In the genomic region with DNA sequence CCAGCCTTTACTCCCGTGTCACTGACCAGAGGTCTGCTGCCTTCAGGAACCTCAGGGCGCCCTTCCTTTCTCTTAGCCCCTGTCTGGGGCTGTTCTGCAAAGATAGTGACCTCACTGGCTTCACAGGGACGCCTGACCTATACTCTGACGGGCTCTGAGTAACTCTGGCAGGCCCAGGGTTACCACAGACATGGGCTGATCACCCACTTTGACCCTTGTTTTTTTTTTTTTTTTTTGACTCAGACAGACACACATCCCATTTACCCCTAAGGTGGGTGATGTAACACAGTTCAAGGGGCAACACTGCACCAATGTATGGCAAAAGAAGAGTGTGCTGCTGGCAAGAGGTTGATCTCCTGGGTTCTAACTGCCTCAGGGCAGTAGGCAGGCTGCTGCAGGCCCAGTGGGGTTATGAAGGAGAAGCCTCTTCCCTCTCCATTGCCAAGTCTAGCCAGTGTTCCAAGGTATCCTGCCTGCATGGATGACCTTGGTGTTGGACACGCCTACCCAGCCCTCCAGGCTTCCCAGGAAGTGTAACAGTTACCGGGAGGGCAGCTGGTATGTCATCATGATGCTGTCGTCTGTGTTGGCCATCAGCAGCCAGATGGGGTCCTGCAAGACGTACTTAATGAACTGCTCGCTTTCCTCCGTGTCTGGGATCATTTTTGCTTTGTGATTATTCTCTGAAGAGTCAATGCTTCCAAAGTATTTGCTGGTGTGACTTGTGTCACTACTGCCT, we compare ENCODE assay signal across 20 mouse cellular contexts. TPM values are rescaled to one million over a fixed set of nuclear protein-coding genes. Genes with fewer than 3 reads are reported as not detected.
DNase-seq lines count a peak whose midpoint lies in the region; ATAC-seq lines count a peak whose summit lies in the region.
"Had no signal": no experiment of that assay in that cellular context is flagged by ENCODE, and none has a peak within 500 bp of the region (broad histone marks: within the 10 kb centered on the region; RNA-seq: fewer than 3 reads in every experiment).

No protein-coding gene starts in this region.

- H3K36me3 ChIP-seq in intestine, embryonic 16.5 days (ENCODE audit: control insufficient read depth, insufficient read depth, low read length) = peaks cover 13% of the 10 kb centered on the region
- peaks cover 11% of the 10 kb centered on the region; the same call in 1 of the 2 replicates for H3K36me3 ChIP-seq in intestine, embryonic 15.5 days
- peaks cover 3% of the 10 kb centered on the region; the same call in 1 of the 2 replicates for H3K36me3 ChIP-seq in liver, embryonic 16.5 days (ENCODE audit: control insufficient read depth, insufficient read depth)
- 0 out of 2 replicates have a peak, but pooled peaks cover 4% of the 10 kb centered on the region for H3K36me3 ChIP-seq in forebrain, embryonic 12.5 days (replicated peaks)
- H3K36me3 ChIP-seq: forebrain, embryonic 10.5 days had no signal

- peaks cover 1% of the 10 kb centered on the region; the same call in 1 of the 2 replicates for H3K4me1 ChIP-seq in intestine, embryonic 16.5 days (ENCODE audit: control insufficient read depth, insufficient read depth, low read length)
- H3K4me1 ChIP-seq in intestine, embryonic 15.5 days (replicated peaks) = peaks cover 4% of the 10 kb centered on the region
- no peaks in the 10 kb centered on the region; the same call in 1 of the 2 replicates for H3K4me1 ChIP-seq in liver, embryonic 16.5 days (ENCODE audit: control insufficient read depth, low read depth, low read length)
- peaks cover 18% of the 10 kb centered on the region for H3K4me1 ChIP-seq in forebrain, embryonic 12.5 days

- no peak overlapping the region for H3K27ac ChIP-seq in intestine, embryonic 16.5 days (ENCODE audit: low read length)
- no peak overlapping the region for H3K27ac ChIP-seq in intestine, embryonic 15.5 days
- H3K27ac ChIP-seq in liver, embryonic 16.5 days (ENCODE audit: low read length) = peak overlapping the region; percentile 38; the same call in 1 of the 2 replicates
- no peak overlapping the region for H3K27ac ChIP-seq in forebrain, embryonic 12.5 days
- H3K27ac ChIP-seq: forebrain, embryonic 10.5 days; hindbrain, embryonic 13.5 days; limb, embryonic 13.5 days; midbrain, embryonic 13.5 days; neural tube, embryonic 13.5 days had no signal

- WGBS in intestine, embryonic 16.5 days = 70% methylated on average over 10 of the region's 10 CpGs
- WGBS in intestine, embryonic 15.5 days = 72% methylated on average over 10 of the region's 10 CpGs
- 48% methylated on average over 10 of the region's 10 CpGs for WGBS in liver, embryonic 16.5 days (ENCODE audit: insufficient replicate concordance)
- 68% methylated on average over 10 of the region's 10 CpGs for WGBS in forebrain, embryonic 12.5 days

- no peaks in the 10 kb centered on the region for H3K9me3 ChIP-seq in intestine, embryonic 16.5 days (ENCODE audit: control insufficient read depth, low read length)
- no peaks in the 10 kb centered on the region for H3K9me3 ChIP-seq in intestine, embryonic 15.5 days
- H3K9me3 ChIP-seq in liver, embryonic 16.5 days (replicated peaks; ENCODE audit: control insufficient read depth, low read length) = no peaks in the 10 kb centered on the region
- no peaks in the 10 kb centered on the region for H3K9me3 ChIP-seq in forebrain, embryonic 12.5 days
- H3K9me3 ChIP-seq: forebrain, embryonic 10.5 days; hindbrain, embryonic 13.5 days; limb, embryonic 13.5 days; midbrain, embryonic 13.5 days; neural tube, embryonic 13.5 days had no signal

- peak; percentile 47; the same call in 1 of the 2 replicates for ATAC-seq in intestine, embryonic 16.5 days
- ATAC-seq in intestine, embryonic 15.5 days = no peak
- peak; percentile 59 for ATAC-seq in liver, embryonic 16.5 days (ENCODE audit: low read depth)
- no peak for ATAC-seq in forebrain, embryonic 12.5 days (ENCODE audit: low FRiP score)
- no peak for ATAC-seq in frontal cortex, adult (ENCODE audit: low TSS enrichment)
- ATAC-seq: midbrain, embryonic 13.5 days had no signal

- peak; percentile 25 for DNase-seq in MN1 (ENCODE audit: low spot score)
- DNase-seq in adrenal gland, adult 8-10 months = peak; percentile 81
- DNase-seq: B cell, adult 2 months; cerebellum, adult 8-10 months; gastrocnemius, postnatal 25 days; kidney, adult 11 months; kidney, postnatal 10 days; layer of hippocampus, postnatal 36 days; thymus, adult 2 months had no signal

- H3K27me3 ChIP-seq in intestine, embryonic 16.5 days (replicated peaks; ENCODE audit: control insufficient read depth, insufficient read depth, low read length) = no peaks in the 10 kb centered on the region
- no peaks in the 10 kb centered on the region for H3K27me3 ChIP-seq in intestine, embryonic 15.5 days (replicated peaks)
- H3K27me3 ChIP-seq in liver, embryonic 16.5 days (ENCODE audit: control insufficient read depth, insufficient read depth, low read depth, low read length) = no peaks in the 10 kb centered on the region
- no peaks in the 10 kb centered on the region for H3K27me3 ChIP-seq in forebrain, embryonic 12.5 days
- H3K27me3 ChIP-seq: hindbrain, embryonic 13.5 days; limb, embryonic 13.5 days; midbrain, embryonic 13.5 days; neural tube, embryonic 13.5 days had no signal

- no peak overlapping the region for H3K9ac ChIP-seq in intestine, embryonic 16.5 days (ENCODE audit: low read depth, low read length)
- H3K9ac ChIP-seq in intestine, embryonic 15.5 days = no peak overlapping the region
- peak overlapping the region; percentile 7; the same call in 1 of the 2 replicates for H3K9ac ChIP-seq in liver, embryonic 16.5 days (ENCODE audit: low read depth, low read length)
- no peak overlapping the region for H3K9ac ChIP-seq in forebrain, embryonic 12.5 days
- H3K9ac ChIP-seq: limb, embryonic 13.5 days; midbrain, embryonic 13.5 days; neural tube, embryonic 13.5 days had no signal

- no peak overlapping the region for H3K4me3 ChIP-seq in intestine, embryonic 16.5 days (ENCODE audit: low read length)
- no peak overlapping the region for H3K4me3 ChIP-seq in intestine, embryonic 15.5 days (replicated peaks)
- no peak overlapping the region for H3K4me3 ChIP-seq in liver, embryonic 16.5 days (ENCODE audit: low read depth, low read length)
- H3K4me3 ChIP-seq in forebrain, embryonic 12.5 days (replicated peaks) = no peak overlapping the region
- H3K4me3 ChIP-seq: forebrain, embryonic 10.5 days; hindbrain, embryonic 13.5 days; limb, embryonic 13.5 days; midbrain, embryonic 13.5 days; neural tube, embryonic 13.5 days had no signal

- no peak overlapping the region for H3K4me2 ChIP-seq in intestine, embryonic 16.5 days (ENCODE audit: low read depth, low read length)
- H3K4me2 ChIP-seq in intestine, embryonic 15.5 days (replicated peaks) = no peak overlapping the region
- no peak overlapping the region for H3K4me2 ChIP-seq in liver, embryonic 16.5 days (ENCODE audit: low read depth, low read length)
- no peak overlapping the region for H3K4me2 ChIP-seq in forebrain, embryonic 12.5 days
- H3K4me2 ChIP-seq: hindbrain, embryonic 13.5 days; limb, embryonic 13.5 days; midbrain, embryonic 13.5 days; neural tube, embryonic 13.5 days had no signal

RNA-seq across cellular contexts. Expression of a gene that starts 6.2 kb away (rescaled TPM):
- 98.7 and 105 TPM in 2 replicates for polyA plus RNA-seq in intestine, embryonic 16.5 days (2015; fragmentation: Nextera tagmentation; extraction: Ambion mirVana)
- polyA plus RNA-seq in intestine, embryonic 15.5 days (2015; fragmentation: Nextera tagmentation; extraction: Ambion mirVana) = 94.0 and 103 TPM in 2 replicates
- total RNA-seq in adrenal gland, adult 8-10 months (2022) = 100 to 1,000 TPM; 178 to 376 (median 294) TPM
- polyA plus RNA-seq in liver, embryonic 16.5 days (2015; fragmentation: Nextera tagmentation; extraction: Ambion mirVana) = 18.6 and 19.7 TPM in 2 replicates
- polyA plus RNA-seq in forebrain, embryonic 12.5 days (2016; fragmentation: Nextera tagmentation; extraction: Ambion mirVana) = 295 and 297 TPM in 2 replicates

RNA-seq across cellular contexts. Expression of a gene that starts 21.4 kb away (rescaled TPM):
- 102 and 112 TPM in 2 replicates for polyA plus RNA-seq in intestine, embryonic 16.5 days (2015; fragmentation: Nextera tagmentation; extraction: Ambion mirVana)
- polyA plus RNA-seq in intestine, embryonic 15.5 days (2015; fragmentation: Nextera tagmentation; extraction: Ambion mirVana) = 119 and 128 TPM in 2 replicates
- total RNA-seq in adrenal gland, adult 8-10 months (2022) = 100 to 1,000 TPM in 3 of 4 experiments, 10 to 100 TPM in 1; 89.4 to 138 (median 108) TPM
- 57.6 and 63.2 TPM in 2 replicates for polyA plus RNA-seq in liver, embryonic 16.5 days (2015; fragmentation: Nextera tagmentation; extraction: Ambion mirVana)
- 153 and 163 TPM in 2 replicates for polyA plus RNA-seq in forebrain, embryonic 12.5 days (2016; fragmentation: Nextera tagmentation; extraction: Ambion mirVana)

RNA-seq across cellular contexts. Expression of a gene that starts 39.1 kb away (rescaled TPM):
- polyA plus RNA-seq in intestine, embryonic 16.5 days (2015; fragmentation: Nextera tagmentation; extraction: Ambion mirVana) = 8.9 and 11.7 TPM in 2 replicates
- polyA plus RNA-seq in intestine, embryonic 15.5 days (2015; fragmentation: Nextera tagmentation; extraction: Ambion mirVana) = 7.8 and 7.9 TPM in 2 replicates
- 10 to 100 TPM; 42.5 to 75.0 (median 45.4) TPM for total RNA-seq in adrenal gland, adult 8-10 months (2022)
- polyA plus RNA-seq in liver, embryonic 16.5 days (2015; fragmentation: Nextera tagmentation; extraction: Ambion mirVana) = 3.6 and 4.1 TPM in 2 replicates
- 3.7 and 3.9 TPM in 2 replicates for polyA plus RNA-seq in forebrain, embryonic 12.5 days (2016; fragmentation: Nextera tagmentation; extraction: Ambion mirVana)

RNA-seq across cellular contexts. Expression of a gene that starts 53.8 kb away (rescaled TPM):
- polyA plus RNA-seq in intestine, embryonic 16.5 days (2015; fragmentation: Nextera tagmentation; extraction: Ambion mirVana) = 7.1 and 9.0 TPM in 2 replicates
- 9.5 and 10.0 TPM in 2 replicates for polyA plus RNA-seq in intestine, embryonic 15.5 days (2015; fragmentation: Nextera tagmentation; extraction: Ambion mirVana)
- total RNA-seq in adrenal gland, adult 8-10 months (2022) = 1 to 10 TPM; 1.7 to 8.3 (median 4.8) TPM
- polyA plus RNA-seq in liver, embryonic 16.5 days (2015; fragmentation: Nextera tagmentation; extraction: Ambion mirVana) = 2.5 and 3.9 TPM in 2 replicates
- 0.90 and 0.95 TPM in 2 replicates for polyA plus RNA-seq in forebrain, embryonic 12.5 days (2016; fragmentation: Nextera tagmentation; extraction: Ambion mirVana)
- total RNA-seq: layer of hippocampus, adult 18-20 months; layer of hippocampus, postnatal 36 days had no signal

Comparison
In these comparisons a context has a peak if more than half of its experiments do, and no peak if none do; other contexts are left out.
1. ATAC-seq: peak in intestine, embryonic 16.5 days (single experiment) and liver, embryonic 16.5 days (single experiment); none in intestine, embryonic 15.5 days (single experiment), forebrain, embryonic 12.5 days (single experiment) and frontal cortex, adult (single experiment).